Mouse (Mus musculus): ENCODE measurements around the gene Utrn. TPM values are rescaled to one million over a fixed set of nuclear protein-coding genes. Genes with fewer than 3 reads are reported as not detected.

The Utrn gene
- polyA plus RNA-seq, 1 experiment from 2014 or later: 67.0 TPM

DNA sequence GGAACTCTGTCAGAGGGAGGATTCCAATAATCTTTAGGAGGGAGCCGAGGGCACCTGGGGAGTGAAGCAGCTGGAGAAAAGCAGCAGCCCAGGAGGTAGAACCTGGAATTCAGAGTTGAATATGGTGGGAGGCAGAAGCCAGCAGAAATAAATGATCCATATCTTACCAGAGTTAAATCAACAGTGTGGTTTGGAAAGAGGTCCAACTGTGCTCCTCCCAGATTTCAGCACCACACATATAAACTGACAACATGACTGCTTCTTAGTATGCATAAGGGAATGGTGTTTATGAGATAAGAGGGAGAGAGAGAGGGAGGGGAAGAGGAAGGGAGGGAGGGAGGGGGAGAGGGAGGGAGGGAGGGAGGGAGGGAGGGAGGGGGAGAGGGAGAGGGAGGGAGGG, 163.2 kb downstream of the Utrn start:
- peaks cover 24% of the 10 kb centered on the region for H3K36me3 ChIP-seq (ENCODE audit: control insufficient read depth, insufficient read depth, low read length)
- ATAC-seq (ENCODE audit: insufficient number of reproducible peaks, insufficient read depth, low FRiP score, low read depth): no peak
- WGBS: 33% methylated on average over 1 of the region's 1 CpGs
- H3K4me2 ChIP-seq (ENCODE audit: low read length): no peak overlapping the region
- H3K4me3 ChIP-seq (ENCODE audit: control insufficient read depth in 1 of 2, insufficient read depth in 1 of 2, low read depth in 1 of 2, low read length in 2 of 2): no peak overlapping the region
- H3K4me1 ChIP-seq (ENCODE audit: control insufficient read depth in 2 of 2, insufficient read depth in 2 of 2, low read length in 2 of 2): peaks cover 18 to 39% of the 10 kb centered on the region in 2 experiments
- H3K9ac ChIP-seq (ENCODE audit: low read length): no peak overlapping the region
- H3K27ac ChIP-seq (replicated peaks in 1 of 2; ENCODE audit: control insufficient read depth in 1 of 2, insufficient read depth in 1 of 2, low read depth in 2 of 2, low read length in 2 of 2): peak overlapping the region in 1 of 2 experiments; percentile 11; a peak in 1 of 4 replicates
- H3K27me3 ChIP-seq (ENCODE audit: control insufficient read depth, insufficient read depth, low read length): no peaks in the 10 kb centered on the region
- no peaks in the 10 kb centered on the region for H3K9me3 ChIP-seq (ENCODE audit: control insufficient read depth, low read length)

DNA sequence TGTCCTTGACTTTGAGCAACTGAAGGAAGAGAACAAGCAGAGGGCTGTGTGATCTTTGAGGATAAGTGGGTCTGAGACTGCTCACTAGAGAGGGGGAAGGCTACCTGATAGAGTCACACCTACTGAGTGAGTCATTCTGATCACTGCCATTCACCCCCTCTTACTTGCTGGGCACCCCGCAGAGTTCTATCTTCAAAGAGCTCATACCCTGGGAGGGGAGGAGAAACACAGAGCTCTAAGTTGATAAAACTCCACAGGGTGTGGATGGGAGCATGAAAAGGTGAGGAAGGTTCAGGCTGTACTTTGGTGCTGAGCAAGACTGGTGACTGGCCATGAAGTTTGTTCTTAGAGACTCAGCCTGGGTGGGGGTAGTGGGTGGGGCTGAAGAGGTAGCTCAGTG, 164.9 kb downstream of the Utrn start:
- 6% methylated on average over 1 of the region's 1 CpGs for WGBS
- Histone ChIP-seq H3K4me3 (ENCODE audit: control insufficient read depth in 1 of 2, insufficient read depth in 1 of 2, low read depth in 1 of 2, low read length in 2 of 2) (no peak overlapping the region), H3K4me2 (ENCODE audit: low read length) (no peak overlapping the region), H3K9ac (ENCODE audit: low read length) (no peak overlapping the region), H3K27ac (replicated peaks in 1 of 2; ENCODE audit: control insufficient read depth in 1 of 2, insufficient read depth in 1 of 2, low read depth in 2 of 2, low read length in 2 of 2) (peak overlapping the region; percentile 33 to 57; a peak in 3 of 4 replicates), H3K9me3 (ENCODE audit: control insufficient read depth, low read length) (0 out of 2 replicates have a peak, but pooled peaks cover 3% of the 10 kb centered on the region), H3K36me3 (ENCODE audit: control insufficient read depth, insufficient read depth, low read length) (peaks cover 18% of the 10 kb centered on the region), H3K4me1 (ENCODE audit: control insufficient read depth in 2 of 2, insufficient read depth in 2 of 2, low read length in 2 of 2) (peaks cover 18 to 39% of the 10 kb centered on the region in 2 experiments), H3K27me3 (ENCODE audit: control insufficient read depth, insufficient read depth, low read length) (no peaks in the 10 kb centered on the region)
- no peak for ATAC-seq (ENCODE audit: insufficient number of reproducible peaks, insufficient read depth, low FRiP score, low read depth)

DNA sequence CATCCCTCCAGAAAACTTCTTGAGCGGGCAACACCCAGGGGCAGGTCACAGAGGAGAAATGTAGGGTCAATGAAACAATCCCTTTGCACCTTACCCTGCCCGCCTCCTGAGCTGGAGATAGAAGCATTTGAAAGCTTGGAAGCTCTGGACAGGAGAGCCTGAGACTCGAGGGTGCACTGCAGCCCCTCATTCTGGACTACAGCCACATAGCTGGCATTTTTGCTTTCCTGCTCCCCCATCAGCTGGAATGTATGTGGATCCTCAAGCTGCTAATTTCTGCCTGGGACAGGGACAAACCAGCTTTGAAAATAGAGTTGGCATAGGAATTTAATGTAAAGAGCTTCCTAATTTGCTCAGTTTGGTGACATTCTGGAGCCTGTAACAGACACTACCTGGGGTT, 165.6 kb downstream of the Utrn start:
- Histone ChIP-seq H3K27me3 (ENCODE audit: control insufficient read depth, insufficient read depth, low read length) (no peaks in the 10 kb centered on the region), H3K27ac (replicated peaks in 1 of 2; ENCODE audit: control insufficient read depth in 1 of 2, insufficient read depth in 1 of 2, low read depth in 2 of 2, low read length in 2 of 2) (peak overlapping the region; percentile 33 to 72), H3K9ac (ENCODE audit: low read length) (no peak overlapping the region), H3K4me3 (ENCODE audit: control insufficient read depth in 1 of 2, insufficient read depth in 1 of 2, low read depth in 1 of 2, low read length in 2 of 2) (no peak overlapping the region), H3K9me3 (ENCODE audit: control insufficient read depth, low read length) (0 out of 2 replicates have a peak, but pooled peaks cover 3% of the 10 kb centered on the region), H3K36me3 (ENCODE audit: control insufficient read depth, insufficient read depth, low read length) (peaks cover 13% of the 10 kb centered on the region), H3K4me2 (ENCODE audit: low read length) (peak overlapping the region; percentile 0; the same call in 1 of the 2 replicates), H3K4me1 (ENCODE audit: control insufficient read depth in 2 of 2, insufficient read depth in 2 of 2, low read length in 2 of 2) (peaks cover 18 to 39% of the 10 kb centered on the region in 2 experiments)
- WGBS: 24% methylated on average over 3 of the region's 3 CpGs
- ATAC-seq (ENCODE audit: insufficient number of reproducible peaks, insufficient read depth, low FRiP score, low read depth): no peak

DNA sequence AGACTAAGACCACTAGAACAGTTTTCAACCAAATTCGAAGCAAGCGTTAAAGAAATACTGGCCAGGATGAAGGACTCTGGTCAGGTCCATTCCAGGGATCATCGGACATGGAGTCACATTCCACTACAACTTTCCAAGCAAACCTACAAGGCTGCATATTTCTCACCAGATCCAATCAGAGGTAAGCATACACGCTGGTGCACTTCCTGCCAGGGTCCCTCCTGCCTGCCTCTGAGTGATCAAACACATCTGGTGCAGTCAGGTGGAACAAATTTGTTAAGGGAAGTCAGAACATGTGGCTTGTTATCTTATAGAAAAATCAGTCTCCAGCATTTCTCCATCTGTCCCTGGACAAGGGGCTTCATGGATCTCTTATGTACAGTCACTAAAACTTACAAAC, 167.0 kb downstream of the Utrn start:
- H3K27me3 ChIP-seq (ENCODE audit: control insufficient read depth, insufficient read depth, low read length): no peaks in the 10 kb centered on the region
- no peak for ATAC-seq (ENCODE audit: insufficient number of reproducible peaks, insufficient read depth, low FRiP score, low read depth)
- 0 out of 2 replicates have a peak, but pooled peaks cover 3% of the 10 kb centered on the region for H3K9me3 ChIP-seq (ENCODE audit: control insufficient read depth, low read length)
- H3K4me1 ChIP-seq (ENCODE audit: control insufficient read depth in 2 of 2, insufficient read depth in 2 of 2, low read length in 2 of 2): peaks cover 18 to 39% of the 10 kb centered on the region in 2 experiments
- H3K36me3 ChIP-seq (ENCODE audit: control insufficient read depth, insufficient read depth, low read length): peaks cover 12% of the 10 kb centered on the region
- WGBS: 80% methylated on average over 4 of the region's 4 CpGs
- no peak overlapping the region for H3K4me3 ChIP-seq (ENCODE audit: control insufficient read depth in 1 of 2, insufficient read depth in 1 of 2, low read depth in 1 of 2, low read length in 2 of 2)
- H3K9ac ChIP-seq (ENCODE audit: low read length): no peak overlapping the region
- no peak overlapping the region for H3K4me2 ChIP-seq (ENCODE audit: low read length)
- H3K27ac ChIP-seq (replicated peaks in 1 of 2; ENCODE audit: control insufficient read depth in 1 of 2, insufficient read depth in 1 of 2, low read depth in 2 of 2, low read length in 2 of 2): peak overlapping the region in 1 of 2 experiments; percentile 51; a peak in 1 of 4 replicates

DNA sequence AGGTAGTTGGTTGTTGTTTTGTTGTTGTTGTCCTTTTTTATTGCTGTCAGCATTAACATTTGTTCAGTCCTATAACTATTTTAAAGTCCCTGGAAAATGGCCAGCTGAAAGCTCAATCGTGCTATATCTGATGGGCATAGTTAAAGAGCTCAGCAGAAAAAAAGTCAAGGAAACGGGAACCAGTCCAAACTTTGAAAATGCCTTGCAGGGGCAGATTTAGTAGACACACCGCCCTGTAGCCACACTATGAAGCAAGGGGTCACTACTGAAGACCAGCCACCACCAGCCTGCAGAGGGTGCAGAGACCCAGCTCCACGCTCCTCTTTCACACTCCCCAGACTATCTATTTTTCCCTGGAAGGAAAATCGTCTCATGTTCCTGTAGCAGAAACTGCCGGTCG, 167.5 kb downstream of the Utrn start:
- no peak overlapping the region for H3K9ac ChIP-seq (ENCODE audit: low read length)
- ATAC-seq (ENCODE audit: insufficient number of reproducible peaks, insufficient read depth, low FRiP score, low read depth): no peak; the same call in 1 of the 2 replicates

DNA sequence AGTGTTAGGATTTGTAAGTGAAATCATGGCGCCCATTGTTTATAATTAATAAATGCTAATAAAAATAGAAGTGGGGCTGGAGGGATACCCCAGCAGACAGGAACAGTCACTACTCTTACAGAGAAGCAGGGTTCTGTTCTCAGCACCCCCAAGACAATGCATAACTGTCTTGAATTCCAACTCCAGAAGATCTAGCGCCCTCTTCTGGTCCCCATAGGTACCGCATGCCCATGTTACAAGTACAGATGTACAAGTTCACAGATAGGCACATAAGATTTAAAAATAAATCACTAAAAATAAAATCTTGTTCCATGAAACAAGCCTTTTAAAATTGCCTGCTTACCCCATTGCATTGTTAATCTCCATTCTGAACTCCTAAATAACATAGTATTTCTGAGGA, 168.6 kb downstream of the Utrn start:
- peaks cover 16 to 36% of the 10 kb centered on the region in 2 experiments for H3K4me1 ChIP-seq (ENCODE audit: control insufficient read depth in 2 of 2, insufficient read depth in 2 of 2, low read length in 2 of 2)
- no peak overlapping the region for H3K4me2 ChIP-seq (ENCODE audit: low read length)
- no peaks in the 10 kb centered on the region for H3K27me3 ChIP-seq (ENCODE audit: control insufficient read depth, insufficient read depth, low read length)
- 75% methylated on average over 3 of the region's 3 CpGs for WGBS
- H3K9me3 ChIP-seq (ENCODE audit: control insufficient read depth, low read length): 0 out of 2 replicates have a peak, but pooled peaks cover 3% of the 10 kb centered on the region
- H3K4me3 ChIP-seq (ENCODE audit: control insufficient read depth in 1 of 2, insufficient read depth in 1 of 2, low read depth in 1 of 2, low read length in 2 of 2): no peak overlapping the region
- no peak overlapping the region for H3K27ac ChIP-seq (replicated peaks in 1 of 2; ENCODE audit: control insufficient read depth in 1 of 2, insufficient read depth in 1 of 2, low read depth in 2 of 2, low read length in 2 of 2)
- ATAC-seq (ENCODE audit: insufficient number of reproducible peaks, insufficient read depth, low FRiP score, low read depth): no peak
- H3K9ac ChIP-seq (ENCODE audit: low read length): no peak overlapping the region
- peaks cover 24% of the 10 kb centered on the region for H3K36me3 ChIP-seq (ENCODE audit: control insufficient read depth, insufficient read depth, low read length)

More for the DNA sequence above, 167.5 kb downstream of the Utrn start:
- peak overlapping the region in 1 of 2 experiments; percentile 51; a peak in 1 of 4 replicates for H3K27ac ChIP-seq (replicated peaks in 1 of 2; ENCODE audit: control insufficient read depth in 1 of 2, insufficient read depth in 1 of 2, low read depth in 2 of 2, low read length in 2 of 2)
- WGBS: 33% methylated on average over 7 of the region's 7 CpGs
- 0 out of 2 replicates have a peak, but pooled peaks cover 3% of the 10 kb centered on the region for H3K9me3 ChIP-seq (ENCODE audit: control insufficient read depth, low read length)
- peaks cover 18 to 39% of the 10 kb centered on the region in 2 experiments for H3K4me1 ChIP-seq (ENCODE audit: control insufficient read depth in 2 of 2, insufficient read depth in 2 of 2, low read length in 2 of 2)
- H3K36me3 ChIP-seq (ENCODE audit: control insufficient read depth, insufficient read depth, low read length): peaks cover 16% of the 10 kb centered on the region
- H3K4me2 ChIP-seq (ENCODE audit: low read length): no peak overlapping the region
- H3K4me3 ChIP-seq (ENCODE audit: control insufficient read depth in 1 of 2, insufficient read depth in 1 of 2, low read depth in 1 of 2, low read length in 2 of 2): no peak overlapping the region
- no peaks in the 10 kb centered on the region for H3K27me3 ChIP-seq (ENCODE audit: control insufficient read depth, insufficient read depth, low read length)

DNA sequence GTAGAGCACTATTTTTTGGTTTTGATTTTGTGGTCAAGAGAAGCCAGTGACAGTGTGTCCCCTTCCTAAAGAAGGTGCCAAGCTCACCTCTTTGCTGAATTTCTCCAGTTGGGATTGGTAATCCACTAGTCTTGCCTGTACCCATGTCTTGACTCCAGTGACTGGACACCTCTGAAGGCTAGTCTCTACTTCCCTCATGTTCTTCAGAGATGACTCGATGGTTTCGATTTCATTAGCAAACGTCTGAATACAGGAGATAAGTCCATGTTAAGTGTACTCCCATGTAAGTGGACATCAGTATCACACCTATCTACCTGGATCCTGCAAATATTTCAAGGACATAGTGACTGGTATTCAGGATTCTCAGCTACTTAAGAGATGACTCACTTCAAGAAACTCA, 171.3 kb downstream of the Utrn start:
- whole genome bisulfite sequencing: 79% methylated on average over 3 of the region's 3 CpGs
- no peak overlapping the region for H3K4me2 ChIP-seq (ENCODE audit: low read length)
- H3K9ac ChIP-seq (ENCODE audit: low read length): no peak overlapping the region
- 0 out of 2 replicates have a peak, but pooled peaks cover 3% of the 10 kb centered on the region for H3K9me3 ChIP-seq (ENCODE audit: control insufficient read depth, low read length)
- ATAC-seq (ENCODE audit: insufficient number of reproducible peaks, insufficient read depth, low FRiP score, low read depth): no peak
- peaks cover 9 to 24% of the 10 kb centered on the region in 2 experiments for H3K4me1 ChIP-seq (ENCODE audit: control insufficient read depth in 2 of 2, insufficient read depth in 2 of 2, low read length in 2 of 2)
- H3K36me3 ChIP-seq (ENCODE audit: control insufficient read depth, insufficient read depth, low read length): peaks cover 31% of the 10 kb centered on the region
- no peak overlapping the region for H3K27ac ChIP-seq (replicated peaks in 1 of 2; ENCODE audit: control insufficient read depth in 1 of 2, insufficient read depth in 1 of 2, low read depth in 2 of 2, low read length in 2 of 2)
- no peak overlapping the region for H3K4me3 ChIP-seq (ENCODE audit: control insufficient read depth in 1 of 2, insufficient read depth in 1 of 2, low read depth in 1 of 2, low read length in 2 of 2)
- H3K27me3 ChIP-seq (ENCODE audit: control insufficient read depth, insufficient read depth, low read length): no peaks in the 10 kb centered on the region

DNA sequence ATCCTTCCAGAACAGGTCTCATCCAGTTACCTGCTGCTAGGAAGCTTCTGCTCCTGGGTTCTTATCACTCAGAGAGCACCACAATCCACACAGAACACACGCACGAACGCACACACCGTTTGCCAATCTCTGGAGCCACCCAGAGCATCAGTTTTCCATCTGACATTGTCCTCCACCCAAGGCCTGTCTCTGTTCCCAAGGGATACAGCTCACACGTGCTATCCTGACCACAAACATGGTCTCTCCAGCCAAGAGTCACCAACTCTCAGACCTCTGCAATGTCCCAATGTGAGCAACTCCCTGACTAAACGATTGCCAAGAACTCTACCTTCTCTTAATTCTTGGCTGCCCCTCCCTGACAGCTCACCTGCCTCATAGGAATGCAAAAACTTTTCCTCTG, 172.5 kb downstream of the Utrn start:
- no peak overlapping the region for H3K9ac ChIP-seq (ENCODE audit: low read length)
- H3K9me3 ChIP-seq (ENCODE audit: control insufficient read depth, low read length): 0 out of 2 replicates have a peak, but pooled peaks cover 3% of the 10 kb centered on the region
- H3K4me2 ChIP-seq (ENCODE audit: low read length): no peak overlapping the region
- peaks cover 3 to 13% of the 10 kb centered on the region in 2 experiments for H3K4me1 ChIP-seq (ENCODE audit: control insufficient read depth in 2 of 2, insufficient read depth in 2 of 2, low read length in 2 of 2)
- no peak overlapping the region for H3K27ac ChIP-seq (replicated peaks in 1 of 2; ENCODE audit: control insufficient read depth in 1 of 2, insufficient read depth in 1 of 2, low read depth in 2 of 2, low read length in 2 of 2)
- no peak for ATAC-seq (ENCODE audit: insufficient number of reproducible peaks, insufficient read depth, low FRiP score, low read depth)
- no peak overlapping the region for H3K4me3 ChIP-seq (ENCODE audit: control insufficient read depth in 1 of 2, insufficient read depth in 1 of 2, low read depth in 1 of 2, low read length in 2 of 2)
- H3K36me3 ChIP-seq (ENCODE audit: control insufficient read depth, insufficient read depth, low read length): peaks cover 36% of the 10 kb centered on the region
- WGBS: 82% methylated on average over 6 of the region's 6 CpGs
- no peaks in the 10 kb centered on the region for H3K27me3 ChIP-seq (ENCODE audit: control insufficient read depth, insufficient read depth, low read length)

Measured in heart, embryonic 14.5 days (tissue).